Mouse (Mus musculus) heart, postnatal 0 days (tissue): ENCODE measurements around the gene Mapkapk2.

Source experiments
- CTCF ChIP-seq: IDR thresholded peaks from 2 replicates; pipeline ENCODE4 v1.5.1; 2016; ENCODE audit warnings: antibody characterized with exemption, control low read depth, low read depth
- EP300 ChIP-seq: IDR thresholded peaks from 2 replicates; pipeline ENCODE4 v1.6.1; 2016; ENCODE audit warnings: antibody characterized with exemption, low read depth

DNA sequence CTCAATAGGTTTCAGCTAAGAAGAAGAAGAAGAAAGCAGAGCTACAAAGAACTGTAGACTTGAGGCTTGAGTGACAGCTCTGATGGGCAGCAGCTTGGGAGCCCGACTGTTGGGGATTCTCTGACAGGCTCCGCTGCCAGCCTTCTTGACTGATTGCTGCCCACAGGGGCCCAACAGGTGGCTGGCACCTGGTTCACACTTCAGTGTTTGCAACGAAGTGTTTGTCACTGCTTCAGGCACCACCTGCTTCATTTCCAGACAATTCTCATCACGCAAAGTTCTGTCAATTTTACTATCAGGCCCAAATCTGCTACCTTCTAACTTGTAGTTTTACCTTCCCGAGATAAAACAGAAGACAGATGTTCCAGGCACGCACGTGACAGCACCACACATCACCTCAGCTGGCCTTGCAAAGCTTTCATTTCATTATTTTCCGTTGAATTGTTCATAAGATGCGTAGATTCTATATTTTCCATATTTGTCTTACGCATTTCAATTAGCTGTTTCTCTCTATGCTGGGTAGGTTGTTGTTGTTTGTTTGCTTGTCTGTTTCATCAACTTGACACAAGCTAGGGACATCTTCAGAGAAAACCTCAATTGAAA lies 59.1 kb downstream of the Mapkapk2 start:
- TF ChIP-seq CTCF (no peak), EP300 (no peak)
